Mouse (Mus musculus): ENCODE data around the gene Ppp1r18.

GRCm38 (mm10) chr17:35882924-35883323 lies 17.5 kb downstream of the Ppp1r18 start:
- TF ChIP-seq POLR2A (IDR thresholded peaks at IDR 0.05; ENCODE audit: borderline replicate concordance, extremely low read depth, insufficient read depth, insufficient read length, poor library complexity, severe bottlenecking) (no peak), CTCF (IDR thresholded peaks at IDR 0.05; ENCODE audit: borderline replicate concordance, extremely low read depth, insufficient read depth, insufficient read length) (no peak)
